Mouse (Mus musculus): Measurements from ENCODE around the gene Farp2.
"Not testable (repeated sequence)": the region's sequence is repeated elsewhere in the genome, so short reads cannot be mapped to it uniquely, and the experiment has no call there.

The Farp2 gene

GRCm38 (mm10) chr1:93635091-93635579 is 123.3 kb downstream of the Farp2 start:
- DNase-seq (ENCODE audit: low spot score) = peak; percentile 61

GRCm38 (mm10) chr1:93635580-93636192 is 123.8 kb downstream of the Farp2 start:
- DNase-seq (ENCODE audit: low spot score) = peak; percentile 99

GRCm38 (mm10) chr1:93636211-93636897 is 124.5 kb downstream of the Farp2 start:
- DNase-seq (ENCODE audit: low spot score) = peak; percentile 80

- no peak for DNase-seq (ENCODE audit: low spot score)
These were observed 130.1 kb downstream of the Farp2 start for GRCm38 (mm10) chr1:93641978-93642377.

GRCm38 (mm10) chr1:93642692-93643091 is 130.8 kb downstream of the Farp2 start:
- DNase-seq (ENCODE audit: low spot score) = no peak

GRCm38 (mm10) chr1:93649604-93650172 is 137.8 kb downstream of the Farp2 start:
- DNase-seq (ENCODE audit: low spot score) = peak; percentile 12

- no peak for DNase-seq (ENCODE audit: low spot score)
These were observed 142.4 kb downstream of the Farp2 start for GRCm38 (mm10) chr1:93654275-93654674.

GRCm38 (mm10) chr1:93654798-93655197 is 142.9 kb downstream of the Farp2 start:
- no peak for DNase-seq (ENCODE audit: low spot score)

GRCm38 (mm10) chr1:93656325-93657024 is 144.6 kb downstream of the Farp2 start:
- peak; percentile 80 for DNase-seq (ENCODE audit: low spot score)

- no peak for DNase-seq (ENCODE audit: low spot score)
These were observed 145.1 kb downstream of the Farp2 start for GRCm38 (mm10) chr1:93657025-93657360.

GRCm38 (mm10) chr1:93658559-93658958 is 146.7 kb downstream of the Farp2 start, which contains the start of gene Stk25:
TSS of gene Stk25 (minus strand) at chr1:93658659.
- DNase-seq (ENCODE audit: low spot score) = not testable (repeated sequence)

GRCm38 (mm10) chr1:93667760-93668400 is 156.0 kb downstream of the Farp2 start:
- peak; percentile 30 for DNase-seq (ENCODE audit: low spot score)

GRCm38 (mm10) chr1:93668791-93669548 is 157.1 kb downstream of the Farp2 start:
- peak; percentile 93 for DNase-seq (ENCODE audit: low spot score)

- DNase-seq (ENCODE audit: low spot score) = no peak
These were observed 158.1 kb downstream of the Farp2 start for GRCm38 (mm10) chr1:93669941-93670340.
